Mouse (Mus musculus) adrenal gland, postnatal 36 days (tissue): Measurements from ENCODE around the gene Ankrd35. TPM values are rescaled to one million over a fixed set of nuclear protein-coding genes. Genes with fewer than 3 reads are reported as not detected.
"Not testable (repeated sequence)": the region's sequence is repeated elsewhere in the genome, so short reads cannot be mapped to it uniquely, and the experiment has no call there.

ENCODE experiments used
- DNase-seq, 2 experiments: peaks; one replicate each; pipeline ENCODE4 v3.0.0; 2021; ENCODE audit warnings: mixed read lengths in 1 of 2
- total RNA-seq, 2 experiments: library from RNA; stranded (reverse); gene quantifications; 2 replicates each; pipeline ENCODE4 v1.2.3; 2021

The Ankrd35 gene
- total RNA-seq, 2 experiments from 2014 or later = 1.3 to 3.9 TPM

GRCm38 (mm10) chr3:96704778-96705177 is 34.8 kb downstream of the Ankrd35 start:
- DNase-seq = peak; percentile 37 to 47

- no peak for DNase-seq
Observed at GRCm38 (mm10) chr3:96706217-96706616, 36.3 kb downstream of the Ankrd35 start.

GRCm38 (mm10) chr3:96706984-96707383 is 37.1 kb downstream of the Ankrd35 start:
- no peak for DNase-seq

- DNase-seq = peak; percentile 88 to 94
Observed at GRCm38 (mm10) chr3:96707903-96708683, 38.2 kb downstream of the Ankrd35 start, which contains the start of gene Nudt17. Gene Nudt17, minus strand, starts transcription at chr3:96708562.

- DNase-seq = no peak
Observed at GRCm38 (mm10) chr3:96708684-96709064, 38.7 kb downstream of the Ankrd35 start.

GRCm38 (mm10) chr3:96714286-96714685 is 44.4 kb downstream of the Ankrd35 start:
- no peak for DNase-seq

GRCm38 (mm10) chr3:96715854-96716253 is 45.9 kb downstream of the Ankrd35 start:
- DNase-seq = no peak

- peak; percentile 49 to 66 for DNase-seq
Observed at GRCm38 (mm10) chr3:96719173-96719572, 49.2 kb downstream of the Ankrd35 start.

GRCm38 (mm10) chr3:96727343-96727827 is 57.5 kb downstream of the Ankrd35 start, which contains the start of the genes Polr3c and Rnf115:
Gene Polr3c, minus strand, starts transcription at chr3:96727628.
Gene Rnf115, plus strand, starts transcription at chr3:96727664.
- DNase-seq = peak; percentile 99

GRCm38 (mm10) chr3:96727828-96728633 is 58.1 kb downstream of the Ankrd35 start:
- peak in 1 of 2 experiments; percentile 19 for DNase-seq

GRCm38 (mm10) chr3:96728634-96729402 is 58.9 kb downstream of the Ankrd35 start:
- peak in 1 of 2 experiments; percentile 11 for DNase-seq

- DNase-seq = no peak
Observed at GRCm38 (mm10) chr3:96729403-96729784, 59.5 kb downstream of the Ankrd35 start.

- no peak for DNase-seq
Observed at GRCm38 (mm10) chr3:96730785-96731184, 60.9 kb downstream of the Ankrd35 start.

GRCm38 (mm10) chr3:96733984-96734383 is 64.1 kb downstream of the Ankrd35 start:
- no peak for DNase-seq

GRCm38 (mm10) chr3:96735200-96735599 is 65.3 kb downstream of the Ankrd35 start:
- no peak for DNase-seq

- peak in 1 of 2 experiments; percentile 29 for DNase-seq
Observed at GRCm38 (mm10) chr3:96737013-96737740, 67.2 kb downstream of the Ankrd35 start.

- DNase-seq = no peak
Observed at GRCm38 (mm10) chr3:96737995-96738394, 68.1 kb downstream of the Ankrd35 start.

GRCm38 (mm10) chr3:96740279-96740678 is 70.3 kb downstream of the Ankrd35 start:
- DNase-seq = not testable (repeated sequence)
